Mouse (Mus musculus) adrenal gland, adult (tissue): ENCODE measurements around the gene Mtnr1a.
A peak's percentile ranks its signal among the peaks of the same experiment; 100 is the strongest.

Source experiments
- DNase-seq, 2 experiments: peaks; one replicate each; pipeline ENCODE4 v3.0.0; 2022 to 2023; ENCODE audit warnings: low spot score in 1 of 2; ENCODE audit not compliant: inconsistent age in 2 of 2

Mtnr1a gene

DNA sequence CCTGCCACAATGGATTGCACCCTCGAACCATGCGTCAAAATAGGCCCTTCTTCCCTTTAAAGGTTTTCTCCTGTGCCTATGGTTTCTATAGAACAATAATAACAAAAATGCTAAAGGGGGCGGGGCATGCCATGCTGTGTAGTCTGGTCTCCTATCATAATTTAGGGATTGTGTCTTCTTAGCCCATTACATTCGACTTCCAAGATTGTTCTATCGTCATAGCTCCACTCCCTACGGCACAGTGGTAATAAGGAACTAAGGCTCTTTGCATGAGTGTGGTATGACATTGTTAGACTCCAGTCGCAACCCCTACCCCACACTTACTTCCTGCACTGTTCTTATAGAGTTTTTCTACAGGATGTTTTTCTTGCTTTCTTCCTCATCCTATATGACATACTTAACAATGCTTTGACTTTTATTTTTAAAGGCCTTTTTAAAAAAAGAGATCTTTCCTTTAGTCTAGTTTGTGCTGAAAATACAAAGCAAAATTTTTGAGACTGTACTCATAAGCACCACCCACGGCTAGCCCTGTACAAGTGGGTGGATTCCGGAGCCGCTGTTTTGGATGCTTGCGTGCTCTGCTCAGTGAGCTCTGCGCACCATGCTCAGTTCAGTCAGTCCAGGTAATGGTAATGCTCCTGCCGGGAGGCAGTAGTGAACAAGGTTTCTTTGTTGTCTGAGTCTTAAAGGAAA is 40.6 kb downstream of the Mtnr1a start:
- DNase-seq: peak in 1 of 2 experiments; percentile 23

DNA sequence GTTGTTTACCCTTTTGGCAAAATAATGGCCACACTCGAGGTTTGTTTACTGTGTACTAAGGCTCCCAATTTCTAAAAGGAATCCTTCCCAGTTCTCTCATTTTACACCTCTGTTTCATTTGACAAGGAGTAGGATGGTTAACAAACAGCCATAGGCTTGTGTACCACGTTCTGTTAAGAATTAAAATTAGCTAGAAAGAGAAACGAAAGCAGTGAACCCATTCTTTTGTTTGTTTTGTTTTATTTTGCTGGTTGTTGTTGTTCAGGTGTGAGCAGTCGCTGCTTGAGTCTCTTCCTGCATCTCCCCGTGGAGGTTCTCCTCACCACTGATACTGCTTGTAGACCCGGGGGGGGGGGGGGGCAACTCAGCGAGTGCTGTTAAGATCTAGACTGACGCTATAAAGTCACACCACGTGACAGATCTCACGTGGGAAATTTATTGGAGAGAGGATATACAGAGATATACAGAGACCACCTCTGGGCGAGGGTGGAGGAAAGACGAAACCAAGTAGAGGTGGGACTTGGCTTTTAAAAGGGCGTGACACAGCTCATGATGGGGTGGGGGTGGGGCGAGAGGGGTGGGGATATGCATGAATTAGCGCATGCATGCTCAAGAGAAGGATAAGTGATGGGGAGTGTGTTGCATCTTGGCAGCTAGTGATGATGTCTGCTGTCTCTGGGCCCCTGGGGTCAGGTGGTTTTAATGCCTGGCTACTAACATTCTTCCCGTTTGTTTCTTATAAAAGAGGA is 41.3 kb downstream of the Mtnr1a start:
- no peak for DNase-seq

DNA sequence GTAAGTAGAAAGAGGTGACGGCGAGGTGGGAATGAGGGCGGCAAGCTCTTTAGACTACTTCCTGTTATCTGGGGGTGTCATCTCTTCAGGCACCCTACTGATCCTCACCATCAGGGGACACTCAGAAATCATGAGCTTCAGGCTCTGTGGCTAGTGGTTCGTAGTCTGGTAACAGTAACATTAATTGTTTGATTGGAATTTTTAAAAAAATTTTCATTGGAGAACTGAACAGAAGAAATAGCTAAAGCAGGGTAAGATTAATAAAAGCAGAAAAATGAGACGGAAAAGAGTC is 41.8 kb downstream of the Mtnr1a start:
- DNase-seq: no peak

DNA sequence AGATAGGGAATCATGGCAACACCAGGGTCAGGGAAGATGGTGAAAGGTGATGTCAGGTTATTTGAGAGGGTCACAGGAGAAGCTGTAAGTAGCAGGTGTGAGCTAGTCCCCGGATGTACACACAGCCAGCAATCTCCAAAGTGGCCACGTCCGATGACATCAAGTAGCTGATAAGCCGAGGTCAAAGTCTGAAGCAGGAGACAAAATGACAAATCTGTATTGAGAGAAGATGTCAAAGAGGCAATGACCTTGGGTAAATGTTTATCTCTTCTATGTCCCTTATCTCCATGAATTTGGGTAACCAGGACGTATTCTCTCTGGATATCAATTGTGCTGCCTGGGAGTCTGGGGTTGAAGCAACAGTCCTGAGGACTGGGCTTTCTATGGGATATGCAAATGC is 42.9 kb downstream of the Mtnr1a start:
- DNase-seq: no peak

DNA sequence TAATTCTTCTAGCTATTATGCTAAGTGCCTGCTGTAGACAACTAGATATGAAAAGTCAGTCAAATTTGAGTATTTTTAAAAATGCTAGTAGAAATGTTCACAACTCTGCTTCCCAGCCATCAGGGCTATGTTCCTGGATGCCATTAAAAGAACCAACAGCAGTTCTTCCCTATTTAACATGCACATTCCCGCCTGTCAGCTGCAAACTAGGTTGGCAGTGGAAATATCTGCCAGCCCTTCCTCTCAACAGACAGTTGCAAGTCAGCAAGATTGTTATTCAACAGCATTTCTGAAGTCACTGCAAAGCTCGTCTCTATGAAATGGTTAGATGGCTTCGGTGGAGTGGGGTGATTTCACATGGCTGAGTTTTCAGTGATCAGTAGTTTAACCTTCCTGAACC is 48.7 kb downstream of the Mtnr1a start:
- DNase-seq: no peak

DNA sequence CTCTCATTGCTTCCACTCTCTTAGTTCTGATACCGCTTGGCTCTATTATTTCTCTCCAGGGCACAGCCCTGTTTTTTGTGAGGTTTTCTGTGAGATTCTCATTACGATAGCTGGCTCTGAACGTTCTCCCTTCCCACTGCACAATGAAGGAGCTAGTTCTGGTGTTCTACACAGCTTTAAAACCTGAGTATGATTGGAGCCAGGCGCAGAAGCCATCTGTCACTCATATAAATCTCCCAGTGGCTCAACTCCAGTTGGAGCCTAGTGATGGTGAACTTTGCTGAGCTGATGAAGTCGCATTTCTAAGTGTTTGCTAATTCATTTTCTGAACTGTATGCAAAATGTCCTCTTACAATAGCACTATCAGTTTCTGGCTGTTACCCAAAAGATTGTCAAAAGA is 56.7 kb downstream of the Mtnr1a start:
- DNase-seq: no peak
